Mouse (Mus musculus) forebrain, embryonic 16.5 days (tissue): ENCODE results near the gene Gnat2. TPM values are rescaled to one million over a fixed set of nuclear protein-coding genes. Genes with fewer than 3 reads are reported as not detected.

Experiments
- ATAC-seq: fragments of 200-750 bp; cut with Nextera tagmentation; 2 replicates; pipeline ENCODE4 v1.8.0; 2017; ENCODE audit warnings: mild to moderate bottlenecking, moderate library complexity
- H3K27ac ChIP-seq: fragments of 300-500 bp; sonication (generic); 2 replicates; pipeline ENCODE4 v1.5.1; 2014; ENCODE audit warnings: low read length, control low read depth
- H3K27me3 ChIP-seq: fragments of 300-500 bp; sonication (generic); replicated peaks from 2 replicates; pipeline ENCODE4 v1.6.1; 2014; ENCODE audit warnings: low read length; ENCODE audit not compliant: control insufficient read depth, insufficient read depth
- H3K36me3 ChIP-seq: fragments of 300-500 bp; sonication (generic); 2 replicates; pipeline ENCODE4 v1.6.1; 2014; ENCODE audit not compliant: control insufficient read depth, insufficient read depth
- H3K4me1 ChIP-seq: fragments of 300-500 bp; sonication (generic); replicated peaks from 2 replicates; pipeline ENCODE4 v1.6.1; 2014; ENCODE audit warnings: low read length; ENCODE audit not compliant: control insufficient read depth, insufficient read depth
- H3K4me2 ChIP-seq: fragments of 300-500 bp; sonication (generic); 2 replicates; pipeline ENCODE4 v1.6.1; 2014; ENCODE audit warnings: mild to moderate bottlenecking, low read length, control low read depth
- H3K4me3 ChIP-seq: fragments of 300-500 bp; sonication (generic); replicated peaks from 2 replicates; pipeline ENCODE4 v1.5.1; 2014; ENCODE audit warnings: mild to moderate bottlenecking, low read length, control low read depth
- H3K9ac ChIP-seq: fragments of 300-500 bp; sonication (generic); replicated peaks from 2 replicates; pipeline ENCODE4 v1.6.1; 2014; ENCODE audit warnings: low read depth, low read length, control low read depth
- H3K9me3 ChIP-seq: fragments of 300-500 bp; sonication (generic); 2 replicates; pipeline ENCODE4 v1.6.1; 2016; ENCODE audit warnings: low read length; ENCODE audit not compliant: control insufficient read depth
- WGBS: fragments of 180-500 bp; shearing (Covaris S2); extraction: QIAGEN DNeasy Blood & Tissue Kit; methylation state at CpG from one replicate; pipeline ENCODE4 v1.1.7; 2014; 5-methylcytosine and 5-hydroxymethylcytosine counted together
- polyA plus RNA-seq: library from polyadenylated mRNA; unstranded; fragments of >200 nt; fragmentation: Nextera tagmentation; extraction: Ambion mirVana; gene quantifications from 2 replicates; pipeline ENCODE4 v1.2.1, GENCODE M21; 2015

Gnat2 gene
- polyA plus RNA-seq, 1 experiment from 2014 or later, result 0.13 TPM

- ATAC-seq, result no peak
- no peak overlapping the region for H3K27ac ChIP-seq
- H3K36me3 ChIP-seq, result no peaks in the 10 kb centered on the region
- no peak overlapping the region for H3K4me3 ChIP-seq
- no peaks in the 10 kb centered on the region for H3K4me1 ChIP-seq
- no peak overlapping the region for H3K9ac ChIP-seq
- 64% methylated on average over 6 of the region's 6 CpGs for WGBS
- no peaks in the 10 kb centered on the region for H3K27me3 ChIP-seq
- H3K4me2 ChIP-seq, result no peak overlapping the region
- no peaks in the 10 kb centered on the region for H3K9me3 ChIP-seq
Observed at GRCm38 (mm10) chr3:108067370-108067934, 25.1 kb upstream of the Gnat2 start.

- Histone ChIP-seq H3K4me1 (peaks cover 6% of the 10 kb centered on the region), H3K9ac (no peak overlapping the region), H3K4me3 (no peak overlapping the region), H3K27ac (no peak overlapping the region), H3K4me2 (no peak overlapping the region), H3K9me3 (no peaks in the 10 kb centered on the region), H3K27me3 (no peaks in the 10 kb centered on the region), H3K36me3 (no peaks in the 10 kb centered on the region; the same call in 1 of the 2 replicates)
- WGBS, result 52% methylated on average over 1 of the region's 1 CpGs
- no peak for ATAC-seq
Observed at GRCm38 (mm10) chr3:108068826-108069225, 23.8 kb upstream of the Gnat2 start.

GRCm38 (mm10) chr3:108069231-108069870 lies 23.2 kb upstream of the Gnat2 start:
- Histone ChIP-seq H3K27ac (no peak overlapping the region), H3K4me2 (no peak overlapping the region), H3K36me3 (no peaks in the 10 kb centered on the region; the same call in none of the 2 replicates), H3K9me3 (no peaks in the 10 kb centered on the region), H3K4me1 (peaks cover 6% of the 10 kb centered on the region), H3K4me3 (no peak overlapping the region), H3K9ac (no peak overlapping the region), H3K27me3 (no peaks in the 10 kb centered on the region)
- 80% methylated on average over 13 of the region's 13 CpGs for WGBS
- ATAC-seq, result no peak

- no peak overlapping the region for H3K4me2 ChIP-seq
- no peak for ATAC-seq
- H3K36me3 ChIP-seq, result peaks cover 2% of the 10 kb centered on the region
- no peaks in the 10 kb centered on the region for H3K9me3 ChIP-seq
- 70% methylated on average over 10 of the region's 10 CpGs for WGBS
- no peaks in the 10 kb centered on the region for H3K27me3 ChIP-seq
- H3K9ac ChIP-seq, result no peak overlapping the region
- H3K4me1 ChIP-seq, result peaks cover 6% of the 10 kb centered on the region
- no peak overlapping the region for H3K4me3 ChIP-seq
- H3K27ac ChIP-seq, result no peak overlapping the region
Observed at GRCm38 (mm10) chr3:108070295-108071293, 22.0 kb upstream of the Gnat2 start.

- H3K27ac ChIP-seq, result no peak overlapping the region
- H3K4me3 ChIP-seq, result no peak overlapping the region
- peaks cover 6% of the 10 kb centered on the region for H3K4me1 ChIP-seq
- H3K9ac ChIP-seq, result no peak overlapping the region
- H3K36me3 ChIP-seq, result peaks cover 5% of the 10 kb centered on the region
- ATAC-seq, result peak; percentile 47; the same call in 1 of the 2 replicates
- H3K9me3 ChIP-seq, result no peaks in the 10 kb centered on the region
- H3K4me2 ChIP-seq, result no peak overlapping the region
- H3K27me3 ChIP-seq, result no peaks in the 10 kb centered on the region
- 60% methylated on average over 9 of the region's 10 CpGs for WGBS
Observed at GRCm38 (mm10) chr3:108072983-108073569, 19.5 kb upstream of the Gnat2 start.

- no peaks in the 10 kb centered on the region for H3K9me3 ChIP-seq
- H3K27me3 ChIP-seq, result no peaks in the 10 kb centered on the region
- H3K4me1 ChIP-seq, result peaks cover 6% of the 10 kb centered on the region
- no peak overlapping the region for H3K4me3 ChIP-seq
- ATAC-seq, result no peak
- WGBS, result 95% methylated on average over 9 of the region's 9 CpGs
- H3K27ac ChIP-seq, result no peak overlapping the region
- H3K4me2 ChIP-seq, result no peak overlapping the region
- no peak overlapping the region for H3K9ac ChIP-seq
- peaks cover 8% of the 10 kb centered on the region for H3K36me3 ChIP-seq
Observed at GRCm38 (mm10) chr3:108076836-108077235, 15.8 kb upstream of the Gnat2 start.

GRCm38 (mm10) chr3:108081681-108082080 lies 10.9 kb upstream of the Gnat2 start:
- 42% methylated on average over 4 of the region's 4 CpGs for WGBS
- no peak overlapping the region for H3K27ac ChIP-seq
- H3K36me3 ChIP-seq, result peaks cover 6% of the 10 kb centered on the region
- no peak overlapping the region for H3K4me3 ChIP-seq
- no peak overlapping the region for H3K4me2 ChIP-seq
- no peak for ATAC-seq
- peaks cover 41% of the 10 kb centered on the region for H3K4me1 ChIP-seq
- H3K27me3 ChIP-seq, result no peaks in the 10 kb centered on the region
- H3K9ac ChIP-seq, result no peak overlapping the region; the same call in 1 of the 2 replicates
- no peaks in the 10 kb centered on the region for H3K9me3 ChIP-seq

- H3K4me3 ChIP-seq, result no peak overlapping the region
- H3K27me3 ChIP-seq, result no peaks in the 10 kb centered on the region
- H3K27ac ChIP-seq, result no peak overlapping the region
- WGBS, result 78% methylated on average over 1 of the region's 1 CpGs
- no peak for ATAC-seq
- H3K9me3 ChIP-seq, result no peaks in the 10 kb centered on the region
- peaks cover 43% of the 10 kb centered on the region for H3K4me1 ChIP-seq
- no peak overlapping the region for H3K9ac ChIP-seq
- H3K36me3 ChIP-seq, result peaks cover 3% of the 10 kb centered on the region; the same call in 1 of the 2 replicates
- no peak overlapping the region; the same call in 1 of the 2 replicates for H3K4me2 ChIP-seq
Observed at GRCm38 (mm10) chr3:108082251-108082875, 10.2 kb upstream of the Gnat2 start.
